ENCODE assay signal across 8 mouse cellular contexts in genomic region chr2:164953224-164953623, GRCm38 (mm10). TPM values are rescaled to one million over a fixed set of nuclear protein-coding genes. Genes with fewer than 3 reads are reported as not detected.
DNase-seq lines count a peak whose midpoint lies in the region; ATAC-seq and TF ChIP-seq lines count a peak whose summit lies in the region.

No protein-coding gene starts in this region.

- H3K4me1 ChIP-seq in cortical plate, adult 2 months (ENCODE audit: control insufficient read depth, insufficient read depth, low read length), result no peaks in the 10 kb centered on the region
- no peaks in the 10 kb centered on the region for H3K4me1 ChIP-seq in liver, adult 2 months (ENCODE audit: control insufficient read depth, insufficient read depth, low read length)

- no peak overlapping the region for H3K4me3 ChIP-seq in cortical plate, adult 2 months (ENCODE audit: insufficient read depth, low read length)
- H3K4me3 ChIP-seq in liver, adult 2 months (ENCODE audit: insufficient read depth, low read depth, low read length), result no peak overlapping the region

- peaks cover 16% of the 10 kb centered on the region for H3K27me3 ChIP-seq in liver, adult 2 months (ENCODE audit: control insufficient read depth, insufficient read depth, low read length)
- no peaks in the 10 kb centered on the region for H3K27me3 ChIP-seq in splenic B cell, adult 2 months (ENCODE audit: control insufficient read depth, insufficient read depth, low read length, poor library complexity, severe bottlenecking)

- TF ChIP-seq POLR2A in cortical plate, adult 2 months (IDR thresholded peaks at IDR 0.05; ENCODE audit: extremely low read depth, insufficient read depth, low read length), result no peak
- TF ChIP-seq POLR2A in liver, adult 2 months (IDR thresholded peaks at IDR 0.05; ENCODE audit: extremely low read depth, insufficient read depth, low read length), result no peak

- no peaks in the 10 kb centered on the region for H3K79me2 ChIP-seq in liver, adult 2 months (ENCODE audit: control insufficient read depth, insufficient read depth, low read length)

- DNase-seq in right cerebral cortex, adult 18-20 months, result peak; percentile 77
- no peak for DNase-seq in right cerebral cortex, postnatal 36 days (ENCODE audit: low spot score in 2 of 2)
- peak; percentile 69 to 79 for DNase-seq in gastrocnemius, postnatal 4 days (ENCODE audit: low spot score in 2 of 2)
- DNase-seq in kidney, adult 11 months, result peak; percentile 40
- DNase-seq in liver, adult 2 months (ENCODE audit: extremely low read depth, low read depth, low spot score), result peak; percentile 43
- peak; percentile 88 for DNase-seq in splenic B cell, adult 2 months (ENCODE audit: low read depth, low spot score)

- peak; percentile 74 for TF ChIP-seq CTCF in cortical plate, adult 2 months (IDR thresholded peaks at IDR 0.05; ENCODE audit: extremely low read depth, insufficient read depth, low read length)
- peak; percentile 94 for TF ChIP-seq CTCF in liver, adult 2 months (IDR thresholded peaks at IDR 0.05; ENCODE audit: low read depth, low read length)

- H3K27ac ChIP-seq in cortical plate, adult 2 months (ENCODE audit: insufficient read depth, low read length), result no peak overlapping the region
- H3K27ac ChIP-seq in liver, adult 2 months (replicated peaks; ENCODE audit: insufficient read depth, low read depth, low read length), result no peak overlapping the region

- peak; percentile 56 for ATAC-seq in monocyte, adult 5-6 weeks (replicated peaks; ENCODE audit: insufficient number of reproducible peaks, low FRiP score, low TSS enrichment, poor library complexity, severe bottlenecking)

- no peak overlapping the region for H3K9ac ChIP-seq in liver, adult 2 months (ENCODE audit: low read depth, low read length)

- 1% methylated on average over 21 of the region's 21 CpGs for WGBS in liver, adult 2 months

- no peaks in the 10 kb centered on the region for H3K36me3 ChIP-seq in liver, adult 2 months (ENCODE audit: control insufficient read depth, insufficient read depth, low read length)
- no peaks in the 10 kb centered on the region for H3K36me3 ChIP-seq in splenic B cell, adult 2 months (ENCODE audit: control insufficient read depth, insufficient read depth, low read length, poor library complexity, severe bottlenecking)

RNA-seq across cellular contexts. Expression of gene Slc12a5, which starts 7.4 kb away (rescaled TPM):
- polyA plus RNA-seq in cortical plate, adult 2 months (2012; rRNA removed), result 396 and 421 TPM in 2 replicates
- under 1 TPM; 0.54 to 0.93 TPM for total RNA-seq in gastrocnemius, postnatal 4 days (2021)
- 0.46 and 0.54 TPM in 2 replicates for total RNA-seq in liver, adult 2 months (2014; rRNA removed)
- polyA plus RNA-seq in liver, adult 2 months (2012; rRNA removed), result 0.85 and 1.1 TPM in 2 replicates
- 0.11 to 1.7 TPM (median 0.29 TPM) in 3 replicates for total RNA-seq in monocyte, adult 5-6 weeks (2017)

RNA-seq across cellular contexts. Expression of gene Mmp9, which starts 12.6 kb away (rescaled TPM):
- 1.1 and 1.5 TPM in 2 replicates for polyA plus RNA-seq in cortical plate, adult 2 months (2012; rRNA removed)
- total RNA-seq in gastrocnemius, postnatal 4 days (2021), result 1 to 10 TPM in 1 of 2 experiments, under 1 TPM in 1; 0.93 to 1.1 TPM
- total RNA-seq in liver, adult 2 months (2014; rRNA removed), result 0.20 and 0.65 TPM in 2 replicates
- polyA plus RNA-seq in liver, adult 2 months (2012; rRNA removed), result 0.55 and 0.70 TPM in 2 replicates
- total RNA-seq in monocyte, adult 5-6 weeks (2017), result 1.7 to 19.4 TPM (median 15.0 TPM) in 3 replicates

RNA-seq across cellular contexts. Expression of gene Zfp335, which starts 41.7 kb away (rescaled TPM):
- polyA plus RNA-seq in cortical plate, adult 2 months (2012; rRNA removed), result 29.1 and 30.2 TPM in 2 replicates
- 10 to 100 TPM; 11.7 to 14.3 TPM for total RNA-seq in gastrocnemius, postnatal 4 days (2021)
- total RNA-seq in liver, adult 2 months (2014; rRNA removed), result 2.4 and 4.0 TPM in 2 replicates
- polyA plus RNA-seq in liver, adult 2 months (2012; rRNA removed), result 13.5 and 18.9 TPM in 2 replicates
- 9.1 to 21.0 TPM (median 12.5 TPM) in 3 replicates for total RNA-seq in monocyte, adult 5-6 weeks (2017)

Comparison
In these comparisons a context has a peak if more than half of its experiments do, and no peak if none do; other contexts are left out.
1. DNase-seq: peak in right cerebral cortex, adult 18-20 months (single experiment), gastrocnemius, postnatal 4 days (2 of 2), kidney, adult 11 months (single experiment), liver, adult 2 months (single experiment) and splenic B cell, adult 2 months (single experiment); none in right cerebral cortex, postnatal 36 days (0 of 2).